Mouse (Mus musculus) small intestine, adult 2 months (tissue): Measurements from ENCODE around the gene Myadm.

Source experiments
- CTCF ChIP-seq: fragments of 200-500 bp; IDR thresholded peaks from 2 replicates; pipeline ENCODE4 v1.5.1; 2012; ENCODE audit warnings: low read depth, mild to moderate bottlenecking, control low read depth, inconsistent platforms, low read length, moderate library complexity, mixed read lengths; ENCODE audit not compliant: insufficient replicate concordance, insufficient read length; ENCODE audit errors: extremely low read depth
- POLR2A ChIP-seq: fragments of 200-500 bp; IDR thresholded peaks from 2 replicates; pipeline ENCODE4 v1.6.1; 2012; ENCODE audit warnings: low read depth, mild to moderate bottlenecking, control low read depth, inconsistent platforms, low read length, moderate library complexity

DNA sequence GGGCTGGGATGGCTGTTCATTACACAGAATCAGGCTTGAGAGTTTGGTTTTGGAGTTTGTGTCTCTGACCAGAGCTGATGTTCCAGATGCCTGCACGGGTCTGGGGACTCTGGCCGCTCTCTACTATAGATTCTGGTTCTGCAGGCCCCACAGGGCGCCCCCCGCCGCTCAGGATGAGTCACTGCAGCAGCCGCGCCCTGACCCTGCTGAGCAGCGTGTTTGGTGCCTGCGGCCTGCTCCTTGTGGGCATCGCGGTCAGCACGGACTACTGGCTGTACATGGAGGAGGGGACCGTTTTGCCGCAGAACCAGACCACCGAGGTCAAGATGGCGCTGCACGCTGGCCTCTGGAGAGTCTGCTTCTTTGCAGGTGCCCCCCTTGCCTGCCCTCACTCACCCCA is 47.5 kb downstream of the Myadm start:
- no peak for TF ChIP-seq CTCF
- no peak for TF ChIP-seq POLR2A
